Mouse (Mus musculus) kidney, postnatal 36 days (tissue): ENCODE measurements around the gene Hdac5.
A peak's percentile ranks its signal among the peaks of the same experiment; 100 is the strongest.

ENCODE experiments used
- DNase-seq, 2 experiments: peaks; one replicate each; pipeline ENCODE4 v3.0.0; 2021 to 2022; ENCODE audit warnings: mixed read lengths in 2 of 2

The Hdac5 gene

DNA sequence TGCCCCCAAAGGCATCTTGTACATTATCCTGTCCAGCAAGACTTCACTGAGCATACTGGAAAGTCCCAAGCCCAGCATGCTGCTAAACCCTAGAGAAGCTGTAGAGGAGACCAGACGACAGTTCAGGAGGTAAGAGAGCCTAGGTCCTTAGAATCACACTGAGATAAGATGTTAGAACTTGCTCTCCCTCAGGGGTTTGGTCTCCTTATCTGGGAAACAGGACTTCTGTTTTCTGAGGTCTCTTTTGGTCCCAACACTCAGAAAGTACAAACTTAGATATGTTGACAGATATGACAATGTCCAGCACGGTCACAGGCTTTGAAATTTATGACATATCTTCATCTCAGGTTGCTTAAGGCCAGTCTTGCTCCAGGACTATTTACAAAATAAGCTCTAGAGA, 6.1 kb upstream of the Hdac5 start:
- DNase-seq: no peak

DNA sequence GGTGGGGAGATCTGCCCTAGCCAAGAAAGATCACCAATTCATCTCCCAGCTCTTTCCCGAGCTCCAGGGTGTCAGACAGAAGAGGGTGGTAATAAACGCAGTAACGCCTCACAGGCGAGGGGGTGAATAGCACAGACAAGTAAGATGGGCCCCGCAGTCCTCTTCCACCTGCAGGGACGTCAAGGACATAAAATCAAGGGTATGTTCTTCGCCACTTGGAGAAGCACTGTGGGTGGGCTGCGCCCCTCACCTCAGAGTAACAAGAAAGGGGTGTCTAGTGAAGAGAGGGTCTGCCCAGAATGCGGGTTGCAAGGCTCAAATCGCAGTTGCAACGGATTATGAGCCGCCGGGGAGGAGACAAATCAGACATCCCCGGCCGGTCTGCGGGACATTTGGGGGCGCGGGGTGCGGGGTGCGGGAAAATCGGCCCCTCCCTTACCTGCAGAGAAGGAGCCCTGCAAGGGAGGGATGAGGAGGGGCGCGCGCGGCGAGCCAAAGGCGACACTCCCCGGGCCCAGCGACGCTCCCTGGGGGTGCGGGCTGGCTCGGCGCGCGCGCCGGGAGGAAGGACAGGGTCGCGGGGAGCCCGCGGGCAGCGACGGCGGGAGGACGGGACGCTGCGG, 524 bp downstream of the Hdac5 start:
- peak in 1 of 2 experiments; percentile 49 for DNase-seq

DNA sequence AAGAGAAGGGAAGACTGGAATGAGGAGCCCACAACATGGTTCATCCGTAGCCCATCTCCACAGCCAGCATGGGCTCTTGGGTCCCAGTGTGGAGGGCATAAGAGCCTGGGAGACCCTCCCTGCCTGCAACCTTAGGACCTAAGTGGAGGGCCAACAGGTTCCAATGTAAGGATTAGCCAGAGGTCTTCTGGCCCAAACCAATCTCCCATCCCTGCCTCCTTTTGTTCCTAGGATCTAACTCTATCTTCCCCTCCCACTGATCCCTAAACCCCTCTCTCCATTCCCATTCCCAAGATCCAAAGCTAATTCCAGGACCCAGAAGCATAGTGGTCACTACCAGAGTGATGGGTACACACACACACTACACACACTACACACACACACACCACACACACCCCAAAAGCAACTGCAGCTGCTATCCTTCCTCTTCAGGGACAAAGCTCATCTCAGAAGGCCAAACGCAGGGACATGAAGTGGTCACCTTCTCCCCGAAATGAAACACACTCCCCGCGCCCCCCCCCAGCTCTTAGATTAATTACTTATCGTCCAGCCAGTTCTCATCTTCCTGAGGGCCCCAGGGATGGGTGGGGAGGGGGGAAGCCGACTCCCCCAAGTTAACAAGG, 1.2 kb downstream of the Hdac5 start:
- no peak for DNase-seq

DNA sequence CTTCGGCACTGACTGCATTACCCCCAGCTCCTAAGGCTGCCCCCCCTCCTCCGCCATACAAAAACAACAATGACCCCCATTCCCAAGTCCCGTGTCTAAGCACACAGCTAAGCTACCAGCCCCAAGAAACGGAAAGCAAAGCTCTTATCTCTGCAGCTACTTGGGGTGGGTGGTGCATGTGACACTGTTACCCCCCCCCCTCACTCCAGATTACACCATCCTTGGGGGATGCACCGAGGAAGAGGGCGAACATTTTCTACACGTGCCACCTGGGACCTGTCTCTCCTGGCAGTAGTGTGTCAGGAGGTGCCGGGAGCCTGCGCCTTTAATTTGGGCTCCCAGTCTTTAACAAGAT, 1.8 kb downstream of the Hdac5 start:
- no peak for DNase-seq

DNA sequence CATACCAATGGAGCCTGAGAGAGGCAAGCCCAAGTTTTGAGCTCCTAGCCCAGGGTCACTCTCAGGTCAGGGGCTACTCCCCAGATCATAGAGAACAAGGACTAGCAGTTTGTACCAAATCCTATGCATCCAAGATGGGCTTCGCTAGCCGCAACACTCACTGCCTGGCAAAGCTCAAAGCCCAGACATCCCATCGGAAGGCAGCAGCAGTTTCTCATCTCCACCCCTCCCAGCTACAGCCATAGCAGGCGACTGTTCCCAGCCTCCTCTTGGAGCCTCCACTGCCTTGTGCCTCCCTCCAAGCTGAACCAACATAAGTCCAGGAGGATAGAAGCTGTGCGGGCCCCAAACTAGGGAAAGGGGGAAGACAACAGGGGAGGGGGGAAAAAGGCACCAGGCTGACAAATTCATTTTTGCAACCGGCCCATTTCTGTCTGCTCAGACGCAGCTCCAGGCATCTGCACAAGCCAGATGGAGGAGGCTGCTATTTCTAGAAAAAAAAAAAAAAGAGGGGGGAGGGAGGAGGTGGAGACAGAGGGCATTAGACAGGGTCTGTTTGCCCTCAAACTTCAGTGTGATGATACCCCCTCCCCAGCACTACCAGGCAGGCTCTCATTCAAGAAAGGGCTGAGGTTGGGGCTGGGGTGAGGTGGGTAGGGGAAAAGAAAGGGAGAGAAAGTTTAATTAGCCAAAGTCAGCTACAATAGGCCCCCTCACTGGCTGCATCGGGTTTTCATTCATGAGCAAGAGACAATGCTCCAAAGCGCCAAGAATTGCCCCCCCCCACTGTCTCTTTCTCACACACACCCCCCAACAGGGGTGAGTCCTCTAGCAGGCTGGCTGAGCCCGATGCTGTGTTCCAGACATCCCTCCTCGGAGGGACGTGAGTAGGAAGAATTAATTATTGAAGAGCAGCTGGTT, 2.4 kb downstream of the Hdac5 start:
- no peak for DNase-seq

DNA sequence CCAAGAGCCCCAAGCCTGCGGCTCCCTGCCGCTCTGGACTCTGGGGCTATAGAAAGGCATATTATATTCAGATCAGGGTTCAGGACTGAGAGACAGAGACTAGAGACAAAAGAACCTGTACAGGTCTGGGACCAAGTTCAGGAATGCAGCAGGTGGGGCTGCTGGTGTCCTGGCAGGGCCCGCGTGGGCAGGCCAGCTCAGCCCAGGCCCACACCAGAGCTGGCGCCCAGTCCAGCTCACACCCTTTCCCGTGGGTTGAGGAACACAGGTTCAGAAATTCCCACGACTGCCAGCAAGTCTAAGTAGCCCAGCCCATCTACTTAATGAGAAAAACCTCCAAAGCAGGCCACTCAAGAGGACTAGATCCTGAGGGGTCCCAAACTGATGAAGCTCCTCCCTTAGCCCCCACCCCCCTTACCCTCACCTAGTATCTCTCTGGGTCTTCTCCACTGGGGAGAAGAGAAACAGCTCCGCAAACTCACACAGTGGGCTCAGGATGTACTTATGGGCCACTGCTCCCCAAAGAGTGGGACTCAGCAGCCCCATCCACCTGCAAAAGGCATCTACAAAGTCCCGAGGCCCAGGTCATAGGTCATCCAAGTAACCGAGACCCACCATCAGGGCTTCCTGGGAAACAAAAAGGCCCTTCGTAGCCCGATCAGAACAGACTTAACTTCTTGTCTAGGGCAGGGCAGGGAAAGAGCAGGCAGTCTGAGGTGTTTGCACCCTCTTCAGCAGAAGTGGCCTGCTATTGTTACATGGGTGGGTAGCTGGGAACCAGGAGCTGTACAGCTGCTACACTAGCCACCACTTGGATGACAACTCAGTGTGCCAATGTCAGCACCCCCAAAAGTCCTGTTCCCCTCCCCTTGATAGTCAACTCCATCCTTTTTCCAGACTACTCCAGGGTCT, 3.6 kb downstream of the Hdac5 start:
- DNase-seq: no peak

DNA sequence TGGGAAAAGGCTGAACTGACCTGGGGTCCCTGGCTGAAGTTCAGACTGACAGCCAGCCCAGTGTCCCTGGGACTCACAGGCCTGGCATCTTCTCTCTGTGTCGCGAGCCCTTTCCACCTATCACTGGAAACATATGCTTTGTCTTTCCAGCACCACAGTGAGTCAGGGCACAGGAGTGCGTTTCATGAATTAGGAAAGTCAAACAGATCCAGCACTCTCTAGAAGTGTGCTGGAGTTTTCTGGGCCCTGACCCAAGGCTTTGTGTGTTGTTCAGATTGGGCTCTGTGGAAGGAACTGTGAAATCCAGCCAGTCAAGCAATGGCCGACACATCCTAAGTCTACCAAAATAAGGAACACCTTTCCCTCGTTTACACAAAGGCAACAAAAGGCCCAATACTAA, 4.7 kb downstream of the Hdac5 start:
- DNase-seq: no peak

DNA sequence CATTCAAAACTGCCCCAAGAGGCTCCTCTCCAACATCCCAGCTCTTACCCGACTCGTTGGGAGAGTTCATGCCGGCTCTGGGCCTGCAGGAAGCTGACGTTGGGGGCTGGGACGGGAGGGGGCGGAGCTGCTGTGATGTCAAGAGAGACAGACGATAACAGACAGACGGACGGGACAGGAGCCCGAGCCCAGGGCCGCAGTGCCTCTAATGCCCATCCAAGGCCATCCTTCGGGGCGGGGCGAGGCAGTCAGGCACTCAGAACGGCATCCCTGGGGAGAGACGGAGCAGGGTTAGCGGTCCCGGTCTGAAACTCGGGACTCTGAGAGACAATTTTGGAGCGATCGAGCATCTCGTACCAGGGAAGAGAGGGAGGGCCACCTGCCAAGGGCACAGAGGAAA, 5.3 kb downstream of the Hdac5 start:
- DNase-seq: peak in 1 of 2 experiments; percentile 58

DNA sequence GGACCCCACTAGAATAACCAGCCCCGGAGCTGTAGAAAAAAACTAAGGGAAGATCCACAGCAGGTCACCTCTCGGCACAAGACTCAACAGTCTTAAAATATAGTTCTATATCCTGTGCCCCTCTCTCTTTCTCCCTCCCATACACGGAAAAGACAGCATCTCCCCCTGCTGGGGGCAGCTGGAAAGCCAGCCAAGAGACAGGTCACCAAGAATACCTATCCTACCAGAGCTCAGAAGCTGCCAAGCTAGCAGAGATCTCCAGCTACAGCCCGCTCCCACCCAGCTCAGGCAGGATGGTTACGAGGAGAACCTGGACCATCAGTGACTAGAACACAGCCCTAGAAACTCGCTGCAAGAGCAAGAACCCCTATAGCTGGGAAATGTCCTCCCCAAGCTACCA, 6.8 kb downstream of the Hdac5 start:
- peak; percentile 56 to 80 for DNase-seq

DNA sequence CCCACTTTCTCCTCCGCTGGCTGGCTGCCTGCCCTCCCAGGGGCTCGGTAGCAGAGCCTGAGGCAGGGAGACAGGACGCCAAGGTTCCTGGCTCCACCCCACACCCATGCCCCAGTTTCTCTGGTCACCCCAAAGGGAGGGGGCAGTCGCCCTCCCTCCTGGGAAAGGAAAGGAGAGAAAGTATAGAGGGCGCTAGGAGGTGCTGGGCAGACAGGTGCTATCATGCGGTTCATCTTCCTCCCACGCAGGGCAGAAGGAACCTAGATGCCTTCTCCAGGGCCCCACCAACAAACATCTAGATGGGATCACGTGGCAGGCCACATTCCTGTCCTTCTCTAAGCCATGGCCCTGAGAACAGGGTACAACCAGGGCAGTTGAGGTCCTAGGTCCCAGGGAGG, 8.0 kb downstream of the Hdac5 start:
- DNase-seq: peak; percentile 63 to 71

DNA sequence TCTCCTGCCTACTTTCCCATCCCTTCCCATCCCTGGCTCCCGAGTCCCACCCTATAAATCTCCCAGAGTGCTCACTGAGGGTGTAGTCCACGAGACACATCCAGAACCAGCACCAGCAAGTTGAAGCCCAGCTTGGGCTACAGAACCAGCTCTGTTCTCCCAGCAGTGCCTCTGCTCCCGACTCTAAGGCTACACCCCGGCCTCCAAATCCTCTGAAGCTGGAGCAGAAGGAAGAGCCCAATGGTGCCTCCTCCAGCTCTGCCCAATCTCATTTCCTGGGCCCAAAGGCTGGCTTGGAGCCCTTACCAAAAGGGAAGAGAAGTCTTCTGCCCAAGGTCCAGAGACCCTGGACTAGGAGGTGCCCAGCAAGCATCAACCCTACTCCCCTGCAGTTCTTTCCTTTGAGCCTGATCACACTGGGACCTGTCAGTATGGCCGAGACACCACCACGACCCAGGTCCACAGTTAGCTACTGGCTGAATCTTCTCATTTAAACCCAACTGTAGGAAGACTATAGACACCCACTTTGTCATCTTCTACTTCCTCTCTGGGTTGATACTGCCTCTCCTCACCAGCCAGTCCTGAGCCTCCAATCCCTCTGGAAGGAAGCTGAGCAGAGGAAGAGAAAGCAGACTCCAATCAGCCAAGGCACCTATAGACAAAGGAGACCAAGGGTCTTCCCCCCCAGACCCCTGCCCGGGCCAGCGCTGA, 8.6 kb downstream of the Hdac5 start:
- no peak for DNase-seq

DNA sequence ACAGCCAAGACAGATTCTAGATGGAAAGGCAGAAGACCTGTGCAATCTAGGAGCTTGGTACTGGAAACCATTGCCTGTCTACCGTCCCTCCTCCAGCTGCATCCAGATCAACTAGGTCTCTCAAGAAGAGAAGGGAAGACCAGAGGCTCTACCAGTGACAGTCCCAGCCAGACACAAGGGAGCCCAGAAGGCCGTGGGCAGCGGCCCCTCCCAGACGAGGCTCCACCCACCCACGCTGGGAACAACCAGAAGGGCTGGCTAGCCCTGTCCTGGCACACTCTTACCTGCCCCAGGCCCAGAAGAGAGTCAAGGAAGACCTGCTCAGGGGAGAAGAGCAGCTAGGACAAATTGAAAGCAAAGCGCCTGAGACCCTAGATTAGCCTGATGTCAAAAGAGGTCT, 9.5 kb downstream of the Hdac5 start:
- DNase-seq: peak in 1 of 2 experiments; percentile 50

DNA sequence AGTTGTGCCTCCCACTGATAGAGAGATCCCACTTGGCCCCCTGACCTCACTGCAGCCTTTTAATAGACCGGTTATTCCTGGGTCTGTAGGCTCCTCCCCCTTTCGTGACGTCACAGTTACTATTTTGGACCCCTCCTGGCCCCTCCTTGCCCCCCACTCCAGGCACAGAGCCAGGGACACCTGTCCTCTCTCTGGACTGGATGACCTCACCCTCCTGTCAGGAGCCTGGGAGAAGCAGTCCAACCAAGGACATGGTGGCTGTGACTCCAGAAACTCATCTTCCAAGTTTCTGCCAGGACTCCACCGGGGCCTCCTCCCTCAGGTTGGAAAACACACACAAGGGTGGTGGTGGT, 10.0 kb downstream of the Hdac5 start:
- DNase-seq: peak; percentile 43 to 59

DNA sequence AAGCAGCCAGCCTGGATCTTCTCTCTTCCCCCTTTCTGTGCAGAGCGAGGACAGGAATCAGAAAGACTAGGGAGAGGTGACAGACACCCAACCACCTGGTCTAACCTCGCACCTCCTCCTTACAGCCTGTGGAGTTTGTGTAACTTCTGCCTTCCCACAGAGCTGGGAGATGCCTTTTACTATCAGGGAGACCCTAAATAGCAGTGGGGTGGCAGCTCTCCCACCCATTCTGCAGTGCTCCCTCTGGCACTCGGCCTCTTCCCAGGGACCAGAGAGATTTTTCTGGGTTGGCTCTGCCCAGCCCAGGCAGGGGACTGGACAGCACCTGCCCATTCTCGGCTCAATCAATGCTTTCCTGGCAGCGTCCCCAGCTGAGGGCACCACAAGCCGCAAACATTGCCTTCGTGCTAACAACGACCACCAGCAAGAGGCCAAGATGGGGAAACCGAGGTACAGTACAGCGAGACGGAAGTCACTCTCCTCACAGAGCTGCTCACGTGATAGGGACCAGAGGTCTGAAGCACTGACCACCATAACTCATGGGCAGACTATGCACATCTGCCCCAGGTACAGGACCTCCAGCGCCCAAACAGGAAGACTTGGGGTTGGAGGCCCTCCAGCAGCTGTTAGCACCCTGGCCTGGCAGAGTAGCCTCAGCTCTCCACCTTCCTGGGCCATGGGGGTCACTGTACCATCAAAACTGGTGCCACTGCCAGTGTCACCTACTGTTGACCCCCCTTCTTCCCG, 10.5 kb downstream of the Hdac5 start:
- DNase-seq: no peak

DNA sequence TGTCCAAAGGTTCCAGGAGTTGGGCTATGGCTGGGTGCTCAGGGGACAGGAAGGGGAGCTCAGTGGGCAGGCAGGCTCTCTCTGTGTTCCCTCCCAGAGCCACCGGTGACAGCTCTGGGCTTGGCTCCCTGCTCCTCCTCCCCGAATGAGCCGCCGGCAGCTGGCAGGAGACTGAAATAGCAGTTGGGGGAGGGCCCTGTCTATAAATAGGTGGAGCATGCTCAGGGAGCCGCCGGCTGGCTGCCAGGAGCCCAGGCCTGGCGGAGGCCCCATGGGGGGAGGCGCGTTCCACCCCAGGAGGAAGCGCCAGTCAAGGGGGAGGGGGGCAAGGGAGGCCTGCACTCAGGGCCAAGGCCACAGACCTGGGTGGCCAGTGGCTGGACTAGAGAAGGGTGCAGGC, 11.2 kb downstream of the Hdac5 start:
- peak; percentile 99 for DNase-seq

DNA sequence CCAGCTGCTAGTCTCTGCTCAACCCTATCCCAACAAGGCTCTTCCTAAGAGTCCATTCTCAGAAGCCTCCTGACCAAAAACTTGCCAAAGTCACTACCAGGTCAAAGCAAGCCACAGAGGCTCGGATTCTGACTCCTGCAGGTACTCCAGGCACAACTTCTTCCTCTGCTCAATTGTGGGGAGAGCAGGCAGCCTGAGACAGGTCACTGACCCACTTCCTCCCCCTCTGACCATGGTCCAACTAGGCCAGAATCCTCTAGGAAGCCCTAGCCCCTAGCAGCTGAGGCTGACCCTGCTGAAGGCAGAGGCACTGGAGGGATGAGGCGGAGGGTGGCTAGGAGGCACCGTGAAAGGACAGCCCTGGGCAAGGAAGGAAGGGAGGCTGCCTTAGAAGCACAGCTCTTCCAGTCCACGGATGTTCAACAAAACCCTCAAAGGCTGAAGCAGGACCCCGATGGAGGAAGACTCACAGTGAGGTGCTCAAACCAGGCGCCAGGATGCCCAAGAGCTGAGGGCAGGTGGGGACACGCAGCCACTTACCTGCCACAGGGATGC, 12.0 kb downstream of the Hdac5 start:
- peak; percentile 48 to 54 for DNase-seq

DNA sequence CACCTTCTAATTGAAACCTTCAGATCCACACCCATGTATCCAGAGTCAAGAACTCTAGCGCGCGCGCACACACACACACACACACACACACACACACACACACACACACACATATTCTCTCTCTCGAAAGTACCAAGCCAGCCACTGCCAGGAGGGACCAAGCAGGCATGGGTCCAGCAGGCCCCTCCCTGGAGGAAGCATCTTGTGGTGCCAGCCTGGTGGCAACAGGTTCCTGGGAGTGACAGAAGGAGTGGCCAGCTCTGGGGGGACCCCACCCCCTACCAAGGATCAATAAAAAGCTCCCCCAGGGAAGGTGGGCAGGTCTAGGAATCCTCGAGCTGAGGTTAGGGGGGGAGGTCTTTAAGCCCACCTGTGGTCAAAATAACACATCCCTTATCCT, 12.6 kb downstream of the Hdac5 start:
- DNase-seq: peak in 1 of 2 experiments; percentile 34

DNA sequence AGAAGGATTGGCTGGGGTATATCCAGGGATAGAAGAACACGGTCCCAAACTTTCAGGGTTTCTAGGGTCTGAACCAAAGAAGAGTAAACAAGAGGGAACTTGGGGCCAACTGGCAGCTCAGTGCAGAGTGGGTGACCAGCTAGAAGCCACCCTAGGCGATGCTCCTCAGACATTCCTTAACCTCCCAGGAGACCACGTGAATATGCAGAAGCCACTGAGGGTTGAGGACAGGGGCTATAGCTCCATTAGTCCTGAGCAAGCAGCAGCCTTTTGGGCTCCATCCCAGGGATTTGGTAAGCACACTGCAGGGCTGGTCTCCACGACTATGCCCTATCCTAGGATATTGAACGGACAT, 13.1 kb downstream of the Hdac5 start:
- no peak for DNase-seq

DNA sequence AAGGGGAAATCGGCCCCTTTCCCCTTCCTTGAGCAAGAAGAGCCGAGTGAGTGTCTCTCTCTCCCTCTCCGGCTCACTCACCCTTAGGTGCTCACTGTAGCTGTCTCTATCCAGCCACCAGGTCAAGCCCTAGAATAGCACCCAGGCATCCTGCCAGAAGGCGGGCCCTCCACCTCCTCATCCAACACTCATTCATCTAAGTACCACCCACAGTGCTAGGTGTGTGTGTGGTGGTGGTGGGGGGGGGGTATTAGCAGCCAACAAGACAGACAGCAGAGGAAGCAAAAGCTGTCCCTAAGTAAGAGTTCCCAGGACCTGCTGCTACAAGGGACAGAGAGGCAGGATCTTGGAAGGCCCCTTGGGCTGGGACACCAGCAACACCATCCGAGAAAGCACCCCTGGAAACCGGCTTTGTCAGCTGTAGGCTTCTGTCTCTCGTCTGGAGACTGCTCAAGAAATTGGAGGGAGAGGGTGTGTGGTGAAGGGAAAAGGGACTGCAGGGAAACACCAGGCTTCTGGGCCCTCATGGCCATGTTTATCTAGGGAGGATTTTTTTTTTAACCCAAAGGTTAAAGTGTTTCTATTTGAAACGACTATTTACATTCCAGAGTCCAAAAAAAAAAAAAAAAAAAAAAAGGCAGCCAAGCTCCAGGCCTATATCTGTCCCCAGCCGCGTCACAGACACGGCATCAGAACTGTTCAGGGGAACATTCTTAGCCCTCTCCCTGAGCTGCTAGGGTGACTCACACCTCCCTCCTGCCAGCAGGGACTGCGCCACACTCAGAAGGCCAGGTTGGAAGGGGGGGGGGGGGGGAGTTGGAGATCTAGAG, 13.7 kb downstream of the Hdac5 start:
- DNase-seq: peak; percentile 90 to 91

DNA sequence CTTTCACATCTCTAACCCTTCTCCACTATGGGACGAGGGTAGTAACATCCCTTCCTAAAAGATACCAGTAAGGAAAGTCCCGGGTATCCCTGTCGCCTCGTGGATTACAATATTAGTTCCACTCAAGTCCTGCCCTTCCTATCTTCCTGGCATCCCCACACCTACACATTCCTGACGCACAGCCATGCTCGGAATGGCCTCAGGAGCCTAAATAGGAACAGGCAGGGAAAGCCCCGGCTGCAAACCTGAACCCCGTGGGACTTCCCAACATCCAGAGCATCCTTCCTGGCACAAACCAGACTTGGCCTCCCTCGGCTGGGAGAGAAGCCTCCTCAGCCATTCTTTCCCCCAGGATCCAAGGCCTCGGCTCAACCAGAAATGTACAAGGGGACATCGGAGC, 14.5 kb downstream of the Hdac5 start:
- DNase-seq: no peak
